Mouse (Mus musculus): ENCODE measurements around the gene Tubd1.

DNA sequence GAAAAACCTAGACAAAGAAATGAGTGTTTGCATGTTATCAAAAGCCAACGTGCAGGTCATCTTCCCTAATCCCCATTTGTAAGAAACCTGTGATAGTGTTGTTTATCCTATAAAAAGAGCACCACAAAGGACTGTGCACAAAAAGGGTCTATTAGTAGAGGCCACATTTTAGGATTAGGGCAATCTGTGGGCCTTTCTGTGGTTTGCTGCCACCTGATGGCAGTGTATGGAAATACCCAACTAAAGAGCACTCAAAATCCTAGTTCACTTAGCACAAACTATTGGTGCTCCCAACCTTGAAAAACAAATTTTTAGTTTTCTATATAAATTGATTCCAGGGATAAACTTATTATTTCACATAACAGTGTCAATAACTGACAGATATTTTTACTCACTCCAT, 12.0 kb upstream of the Tubd1 start:
- TF ChIP-seq CTCF (IDR thresholded peaks at IDR 0.05; ENCODE audit: borderline replicate concordance, insufficient read depth, low read length) = no peak
- no peak for TF ChIP-seq POLR2A (IDR thresholded peaks at IDR 0.05; ENCODE audit: low read depth, low read length)

Data from embryonic fibroblast, embryonic 13.5 days (primary cell).